Mouse (Mus musculus) neutrophil, adult 59 days (primary cell): Measurements from ENCODE around the gene Mb21d2. TPM values are rescaled to one million over a fixed set of nuclear protein-coding genes. Genes with fewer than 3 reads are reported as not detected.

Experiments used
- total RNA-seq, 2 experiments: library from RNA; stranded (reverse); gene quantifications; 1 replicate in 1 of 2; 2 replicates in 1 of 2; pipeline ENCODE4 v1.2.4; 2023

Gene Mb21d2
- not detected for total RNA-seq

DNA sequence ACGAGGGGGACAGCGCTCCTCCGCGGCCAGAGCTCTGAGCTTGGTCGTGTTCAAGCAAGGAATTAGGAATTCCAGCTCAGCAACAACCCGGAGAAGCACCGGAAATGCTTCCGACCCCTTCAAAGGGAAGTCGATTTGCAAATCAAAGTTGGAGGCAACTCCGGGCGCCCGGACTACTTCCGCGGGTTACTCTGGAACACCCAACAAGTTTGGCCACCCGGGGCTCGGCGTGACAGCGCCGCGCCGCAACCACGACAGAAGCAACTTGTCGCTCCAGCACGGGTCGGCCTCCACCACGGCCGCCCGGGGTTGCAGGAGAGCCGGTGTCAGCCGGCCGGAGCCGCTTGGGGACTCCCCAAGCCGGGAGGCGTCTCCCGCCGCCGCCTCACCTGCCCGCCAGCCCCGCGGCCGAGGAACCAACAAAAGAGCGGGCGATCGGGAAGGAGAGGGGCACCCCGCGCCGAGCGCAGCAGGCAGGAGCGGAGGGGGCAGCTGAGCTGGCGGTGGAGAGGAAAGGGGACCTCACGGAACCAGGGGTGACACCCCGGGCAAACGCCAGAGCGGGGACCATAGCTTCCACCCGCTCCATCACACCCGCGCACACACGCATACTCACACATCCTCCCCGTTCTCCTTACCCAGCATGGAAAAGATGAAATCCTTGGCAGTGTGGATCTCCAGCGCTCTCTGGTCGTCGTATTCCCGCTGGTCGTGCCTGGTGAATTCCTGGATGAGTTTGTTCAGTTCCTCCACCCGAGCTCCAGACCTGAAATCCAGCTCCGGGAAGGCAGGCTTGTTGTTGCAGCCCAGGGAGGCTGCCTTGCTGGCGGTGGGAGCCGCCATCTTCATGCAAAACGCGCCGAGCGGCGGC is at the start of gene Mb21d2:
Gene Mb21d2 (minus strand): TSS at position 859 of the 871 bp plus-strand sequence.

Other genes with a start within 250 kb of the Mb21d2 start
- gene Fgf12, start 176.6 kb downstream of the Mb21d2 start, total RNA-seq: not detected